Mouse (Mus musculus): ENCODE results near the gene 9930104L06Rik. TPM values are rescaled to one million over a fixed set of nuclear protein-coding genes. Genes with fewer than 3 reads are reported as not detected.

9930104L06Rik gene
- total and polyA plus RNA-seq, 3 experiments = 15.5 to 17.3 TPM; not detected in 1

DNA sequence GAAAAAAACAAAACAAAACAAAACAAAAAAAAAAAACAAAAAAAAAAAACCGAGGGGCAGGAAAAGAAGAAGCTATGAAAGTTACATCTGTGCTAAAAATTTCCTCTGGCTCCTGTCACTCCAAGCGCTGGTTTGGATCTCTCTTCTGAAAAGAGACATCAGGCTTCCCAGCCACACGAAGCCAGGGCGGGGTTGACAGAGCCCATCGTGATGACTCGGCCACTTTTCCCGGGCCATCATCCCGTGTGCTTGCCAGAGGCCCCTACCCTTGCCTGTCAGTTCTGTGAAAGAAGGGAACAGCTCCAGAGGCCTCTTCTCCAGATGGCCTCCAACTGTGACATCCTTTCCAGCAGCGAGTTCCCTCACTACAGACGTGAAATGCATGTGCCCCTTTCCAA lies 14.2 kb downstream of the 9930104L06Rik start:
- TF ChIP-seq ELF1 (IDR thresholded peaks at IDR 0.05; ENCODE audit: low read depth, low read length) (no peak), USF2 (IDR thresholded peaks at IDR 0.05; ENCODE audit: borderline replicate concordance in 1 of 2, insufficient read depth in 1 of 2, low read depth in 1 of 2, low read length in 2 of 2) (no peak), JUND (IDR thresholded peaks at IDR 0.05; ENCODE audit: low read depth, low read length) (no peak), POLR2AphosphoS5 (IDR thresholded peaks at IDR 0.05; ENCODE audit: borderline replicate concordance, low read depth, low read length) (no peak), ZMIZ1 (IDR thresholded peaks at IDR 0.05; ENCODE audit: low read depth, low read length) (no peak), ZKSCAN1 (IDR thresholded peaks at IDR 0.05; ENCODE audit: low read depth, low read length) (no peak), MAZ (IDR thresholded peaks at IDR 0.05; ENCODE audit: low read depth, low read length) (no peak), POLR2AphosphoS2 (IDR thresholded peaks at IDR 0.05; ENCODE audit: low read length) (no peak), MYC (IDR thresholded peaks at IDR 0.05; ENCODE audit: low read depth, low read length) (no peak), MAFK (IDR thresholded peaks at IDR 0.05; ENCODE audit: borderline replicate concordance, low read depth, low read length) (no peak), USF1 (IDR thresholded peaks at IDR 0.05; ENCODE audit: low read depth, low read length) (no peak), CHD2 (IDR thresholded peaks at IDR 0.05; ENCODE audit: low read length) (no peak), TAL1 (IDR thresholded peaks at IDR 0.05; ENCODE audit: low read length) (no peak), TBP (IDR thresholded peaks at IDR 0.05; ENCODE audit: low read depth, low read length) (no peak)
- Histone ChIP-seq H3K9ac (ENCODE audit: control insufficient read depth, low read depth, low read length, poor library complexity, severe bottlenecking) (no peak overlapping the region), H3K36me3 (ENCODE audit: control insufficient read depth in 1 of 2, insufficient read depth in 2 of 2, low read length in 2 of 2) (no peaks in the 10 kb centered on the region), H3K4me1 (ENCODE audit: control insufficient read depth in 1 of 2, insufficient read depth in 2 of 2, low read length in 2 of 2) (no peaks in the 10 kb centered on the region), H3K27me3 (ENCODE audit: control insufficient read depth in 1 of 2, insufficient read depth in 2 of 2, low read length in 2 of 2) (no peaks in the 10 kb centered on the region), H3K4me3 (ENCODE audit: control insufficient read depth in 1 of 2, insufficient read depth in 1 of 2, low read depth in 2 of 2, low read length in 2 of 2) (no peak overlapping the region), H3K27ac (ENCODE audit: control insufficient read depth, low read depth, low read length) (no peak overlapping the region), H3K9me3 (replicated peaks; ENCODE audit: insufficient read depth, low read length) (no peaks in the 10 kb centered on the region), H3K79me2 (ENCODE audit: control insufficient read depth, insufficient read depth, low read length, poor library complexity) (no peaks in the 10 kb centered on the region)
- no peak for DNase-seq (ENCODE audit: low read depth, low spot score)

GRCm38 (mm10) chr4:124953546-124953945 lies 16.7 kb downstream of the 9930104L06Rik start:
- Histone ChIP-seq H3K9ac (ENCODE audit: control insufficient read depth, low read depth, low read length, poor library complexity, severe bottlenecking) (no peak overlapping the region), H3K27ac (ENCODE audit: control insufficient read depth, low read depth, low read length) (no peak overlapping the region), H3K79me2 (ENCODE audit: control insufficient read depth, insufficient read depth, low read length, poor library complexity) (no peaks in the 10 kb centered on the region), H3K4me3 (ENCODE audit: control insufficient read depth in 1 of 2, insufficient read depth in 1 of 2, low read depth in 2 of 2, low read length in 2 of 2) (no peak overlapping the region), H3K4me1 (ENCODE audit: control insufficient read depth in 1 of 2, insufficient read depth in 2 of 2, low read length in 2 of 2) (no peaks in the 10 kb centered on the region), H3K9me3 (replicated peaks; ENCODE audit: insufficient read depth, low read length) (no peaks in the 10 kb centered on the region), H3K36me3 (ENCODE audit: control insufficient read depth in 1 of 2, insufficient read depth in 2 of 2, low read length in 2 of 2) (no peaks in the 10 kb centered on the region), H3K27me3 (ENCODE audit: control insufficient read depth in 1 of 2, insufficient read depth in 2 of 2, low read length in 2 of 2) (no peaks in the 10 kb centered on the region)
- TF ChIP-seq MAX (IDR thresholded peaks at IDR 0.05; ENCODE audit: low read length) = no peak
- no peak for TF ChIP-seq POLR2AphosphoS5 (IDR thresholded peaks at IDR 0.05; ENCODE audit: borderline replicate concordance, low read depth, low read length)
- TF ChIP-seq TBP (IDR thresholded peaks at IDR 0.05; ENCODE audit: low read depth, low read length) = no peak
- TF ChIP-seq TAL1 (IDR thresholded peaks at IDR 0.05; ENCODE audit: low read length) = no peak
- TF ChIP-seq EP300 (IDR thresholded peaks at IDR 0.05; ENCODE audit: low read depth in 1 of 2, low read length in 2 of 2) = no peak
- no peak for TF ChIP-seq RAD21 (IDR thresholded peaks at IDR 0.05; ENCODE audit: low read depth, low read length)
- no peak for TF ChIP-seq GABPA (IDR thresholded peaks at IDR 0.05; ENCODE audit: low read depth, low read length)
- TF ChIP-seq ETS1 (IDR thresholded peaks at IDR 0.05; ENCODE audit: low read depth, low read length) = no peak
- no peak for DNase-seq (ENCODE audit: low read depth, low spot score)
